Mouse (Mus musculus): ENCODE results near the gene Snx25. TPM values are rescaled to one million over a fixed set of nuclear protein-coding genes. Genes with fewer than 3 reads are reported as not detected.

Snx25 gene
- polyA plus RNA-seq, 2 experiments: 10.5 to 13.8 TPM

- H3K9ac ChIP-seq (ENCODE audit: low read depth, low read length, severe bottlenecking): peak within 1 kb of the TSS; percentile 77
- peak within 1 kb of the TSS; percentile 80 for H3K4me3 ChIP-seq (replicated peaks; ENCODE audit: low read length)
- under 1% methylated on average over 44 of the region's 75 CpGs for whole genome bisulfite sequencing
- ATAC-seq (ENCODE audit: low FRiP score, low read depth): peak; percentile 57
- peaks cover 3% of the 10 kb centered on the region; the same call in 1 of the 2 replicates for H3K4me1 ChIP-seq (ENCODE audit: control insufficient read depth, insufficient read depth, low read length)
- peak within 1 kb of the TSS; percentile 84 for H3K4me2 ChIP-seq (replicated peaks; ENCODE audit: low read depth, low read length, severe bottlenecking)
- no peaks in the 10 kb centered on the region; the same call in 1 of the 2 replicates for H3K36me3 ChIP-seq (ENCODE audit: control insufficient read depth, insufficient read depth, low read length)
- H3K27ac ChIP-seq (replicated peaks; ENCODE audit: low read depth, low read length): no peak within 1 kb of the TSS
- H3K27me3 ChIP-seq (ENCODE audit: control insufficient read depth, insufficient read depth, low read length): no peaks in the 10 kb centered on the region
- H3K9me3 ChIP-seq (ENCODE audit: control insufficient read depth, low read length): no peaks in the 10 kb centered on the region
- TF ChIP-seq POLR2A (IDR thresholded peaks at IDR 0.05; ENCODE audit: borderline replicate concordance, extremely low read depth, insufficient read depth, insufficient read length): no peak
- DNase-seq (ENCODE audit: low spot score): no peak
These were observed 527 bp downstream of the Snx25 start, which contains the start of gene Cfap97 for GRCm38 (mm10) chr8:46151202-46152062. TSS of gene Cfap97 (plus strand) at chr8:46151771.

GRCm38 (mm10) chr8:46149782-46150181 lies 2.2 kb downstream of the Snx25 start:
- no peak for TF ChIP-seq POLR2A (IDR thresholded peaks at IDR 0.05; ENCODE audit: borderline replicate concordance, extremely low read depth, insufficient read depth, insufficient read length)
- Histone ChIP-seq H3K27me3 (ENCODE audit: control insufficient read depth, insufficient read depth, low read length) (no peaks in the 10 kb centered on the region), H3K4me1 (ENCODE audit: control insufficient read depth, insufficient read depth, low read length) (peaks cover 3% of the 10 kb centered on the region; the same call in 1 of the 2 replicates), H3K36me3 (ENCODE audit: control insufficient read depth, insufficient read depth, low read length) (no peaks in the 10 kb centered on the region; the same call in 1 of the 2 replicates), H3K9me3 (ENCODE audit: control insufficient read depth, low read length) (no peaks in the 10 kb centered on the region), H3K4me3 (replicated peaks; ENCODE audit: low read length) (no peak overlapping the region), H3K9ac (ENCODE audit: low read depth, low read length, severe bottlenecking) (no peak overlapping the region), H3K4me2 (replicated peaks; ENCODE audit: low read depth, low read length, severe bottlenecking) (no peak overlapping the region), H3K27ac (replicated peaks; ENCODE audit: low read depth, low read length) (no peak overlapping the region)
- DNase-seq (ENCODE audit: low spot score) (no peak), ATAC-seq (ENCODE audit: low FRiP score, low read depth) (no peak)
- WGBS: 80% methylated on average over 9 of the region's 9 CpGs

GRCm38 (mm10) chr8:46149306-46149705 lies 2.7 kb downstream of the Snx25 start:
- TF ChIP-seq POLR2A (IDR thresholded peaks at IDR 0.05; ENCODE audit: borderline replicate concordance, extremely low read depth, insufficient read depth, insufficient read length): no peak
- Histone ChIP-seq H3K36me3 (ENCODE audit: control insufficient read depth, insufficient read depth, low read length) (no peaks in the 10 kb centered on the region; the same call in 1 of the 2 replicates), H3K4me3 (replicated peaks; ENCODE audit: low read length) (no peak overlapping the region), H3K27ac (replicated peaks; ENCODE audit: low read depth, low read length) (no peak overlapping the region), H3K27me3 (ENCODE audit: control insufficient read depth, insufficient read depth, low read length) (no peaks in the 10 kb centered on the region), H3K9me3 (ENCODE audit: control insufficient read depth, low read length) (no peaks in the 10 kb centered on the region), H3K4me1 (ENCODE audit: control insufficient read depth, insufficient read depth, low read length) (peaks cover 3% of the 10 kb centered on the region; the same call in 1 of the 2 replicates), H3K4me2 (replicated peaks; ENCODE audit: low read depth, low read length, severe bottlenecking) (no peak overlapping the region), H3K9ac (ENCODE audit: low read depth, low read length, severe bottlenecking) (no peak overlapping the region)
- no peak for DNase-seq (ENCODE audit: low spot score)
- no peak for ATAC-seq (ENCODE audit: low FRiP score, low read depth)
- 75% methylated on average over 6 of the region's 6 CpGs for WGBS

- ATAC-seq (ENCODE audit: low FRiP score, low read depth) (no peak), DNase-seq (ENCODE audit: low spot score) (no peak)
- Histone ChIP-seq H3K9ac (ENCODE audit: low read depth, low read length, severe bottlenecking) (no peak overlapping the region), H3K4me2 (replicated peaks; ENCODE audit: low read depth, low read length, severe bottlenecking) (no peak overlapping the region), H3K27me3 (ENCODE audit: control insufficient read depth, insufficient read depth, low read length) (no peaks in the 10 kb centered on the region), H3K4me3 (replicated peaks; ENCODE audit: low read length) (no peak overlapping the region), H3K9me3 (ENCODE audit: control insufficient read depth, low read length) (no peaks in the 10 kb centered on the region), H3K4me1 (ENCODE audit: control insufficient read depth, insufficient read depth, low read length) (peaks cover 3% of the 10 kb centered on the region; the same call in 1 of the 2 replicates), H3K27ac (replicated peaks; ENCODE audit: low read depth, low read length) (0 out of 2 replicates have a peak overlapping the region, but pooled peaks have one; percentile 15), H3K36me3 (ENCODE audit: control insufficient read depth, insufficient read depth, low read length) (no peaks in the 10 kb centered on the region; the same call in 1 of the 2 replicates)
- 48% methylated on average over 3 of the region's 3 CpGs for WGBS
- TF ChIP-seq POLR2A (IDR thresholded peaks at IDR 0.05; ENCODE audit: borderline replicate concordance, extremely low read depth, insufficient read depth, insufficient read length): no peak
These were observed 5.8 kb downstream of the Snx25 start for GRCm38 (mm10) chr8:46146173-46146572.

GRCm38 (mm10) chr8:46143924-46144323 lies 8.0 kb downstream of the Snx25 start:
- H3K36me3 ChIP-seq (ENCODE audit: control insufficient read depth, insufficient read depth, low read length): no peaks in the 10 kb centered on the region; the same call in 1 of the 2 replicates
- WGBS: 39% methylated on average over 1 of the region's 1 CpGs
- TF ChIP-seq POLR2A (IDR thresholded peaks at IDR 0.05; ENCODE audit: borderline replicate concordance, extremely low read depth, insufficient read depth, insufficient read length): no peak
- DNase-seq (ENCODE audit: low spot score): no peak
- no peaks in the 10 kb centered on the region for H3K4me1 ChIP-seq (ENCODE audit: control insufficient read depth, insufficient read depth, low read length)
- no peaks in the 10 kb centered on the region for H3K27me3 ChIP-seq (ENCODE audit: control insufficient read depth, insufficient read depth, low read length)
- H3K4me3 ChIP-seq (replicated peaks; ENCODE audit: low read length): no peak overlapping the region
- no peak overlapping the region for H3K27ac ChIP-seq (replicated peaks; ENCODE audit: low read depth, low read length)
- H3K9me3 ChIP-seq (ENCODE audit: control insufficient read depth, low read length): no peaks in the 10 kb centered on the region
- no peak for ATAC-seq (ENCODE audit: low FRiP score, low read depth)
- H3K9ac ChIP-seq (ENCODE audit: low read depth, low read length, severe bottlenecking): no peak overlapping the region
- H3K4me2 ChIP-seq (replicated peaks; ENCODE audit: low read depth, low read length, severe bottlenecking): no peak overlapping the region
